Mouse (Mus musculus) liver, embryonic 12.5 days (tissue): ENCODE results near the gene Rex1bd. TPM values are rescaled to one million over a fixed set of nuclear protein-coding genes. Genes with fewer than 3 reads are reported as not detected.

Experiments used
- ATAC-seq: fragments of 200-750 bp; cut with Nextera tagmentation; 2 replicates; pipeline ENCODE4 v1.8.0; 2017; ENCODE audit warnings: moderate number of reproducible peaks, mild to moderate bottlenecking, moderate library complexity
- H3K27ac ChIP-seq: fragments of 300-500 bp; sonication (generic); 2 replicates; pipeline ENCODE4 v1.5.1; 2016; ENCODE audit warnings: mild to moderate bottlenecking
- H3K27me3 ChIP-seq: fragments of 300-500 bp; sonication (generic); replicated peaks from 2 replicates; pipeline ENCODE4 v1.6.1; 2016; ENCODE audit warnings: mild to moderate bottlenecking, moderate library complexity
- H3K36me3 ChIP-seq: fragments of 300-500 bp; sonication (generic); 2 replicates; pipeline ENCODE4 v1.6.1; 2016; ENCODE audit warnings: mild to moderate bottlenecking, moderate library complexity
- H3K4me1 ChIP-seq: fragments of 300-500 bp; sonication (generic); 2 replicates; pipeline ENCODE4 v1.6.1; 2016
- H3K4me2 ChIP-seq: fragments of 300-500 bp; sonication (generic); 2 replicates; pipeline ENCODE4 v1.6.1; 2016; ENCODE audit warnings: mild to moderate bottlenecking, moderate library complexity
- H3K4me3 ChIP-seq: fragments of 300-500 bp; sonication (generic); 2 replicates; pipeline ENCODE4 v1.5.1; 2016; ENCODE audit warnings: mild to moderate bottlenecking, moderate library complexity
- H3K9ac ChIP-seq: fragments of 300-500 bp; sonication (generic); 2 replicates; pipeline ENCODE4 v1.6.1; 2016; ENCODE audit warnings: mild to moderate bottlenecking, moderate library complexity
- H3K9me3 ChIP-seq: fragments of 300-500 bp; sonication (generic); replicated peaks from 2 replicates; pipeline ENCODE4 v1.6.1; 2016; ENCODE audit warnings: mild to moderate bottlenecking, moderate library complexity
- WGBS: fragments of 180-500 bp; shearing (Covaris S2); methylation state at CpG from one replicate; pipeline ENCODE4 v1.1.7; 2016; ENCODE audit not compliant: insufficient replicate concordance; 5-methylcytosine and 5-hydroxymethylcytosine counted together
- polyA plus RNA-seq: library from polyadenylated mRNA; unstranded; fragments of >200 nt; fragmentation: Nextera tagmentation; extraction: Ambion mirVana; gene quantifications from 2 replicates; pipeline ENCODE4 v1.2.1, GENCODE M21; 2016

The Rex1bd gene
- polyA plus RNA-seq = 85.6 and 86.6 TPM in 2 replicates

DNA sequence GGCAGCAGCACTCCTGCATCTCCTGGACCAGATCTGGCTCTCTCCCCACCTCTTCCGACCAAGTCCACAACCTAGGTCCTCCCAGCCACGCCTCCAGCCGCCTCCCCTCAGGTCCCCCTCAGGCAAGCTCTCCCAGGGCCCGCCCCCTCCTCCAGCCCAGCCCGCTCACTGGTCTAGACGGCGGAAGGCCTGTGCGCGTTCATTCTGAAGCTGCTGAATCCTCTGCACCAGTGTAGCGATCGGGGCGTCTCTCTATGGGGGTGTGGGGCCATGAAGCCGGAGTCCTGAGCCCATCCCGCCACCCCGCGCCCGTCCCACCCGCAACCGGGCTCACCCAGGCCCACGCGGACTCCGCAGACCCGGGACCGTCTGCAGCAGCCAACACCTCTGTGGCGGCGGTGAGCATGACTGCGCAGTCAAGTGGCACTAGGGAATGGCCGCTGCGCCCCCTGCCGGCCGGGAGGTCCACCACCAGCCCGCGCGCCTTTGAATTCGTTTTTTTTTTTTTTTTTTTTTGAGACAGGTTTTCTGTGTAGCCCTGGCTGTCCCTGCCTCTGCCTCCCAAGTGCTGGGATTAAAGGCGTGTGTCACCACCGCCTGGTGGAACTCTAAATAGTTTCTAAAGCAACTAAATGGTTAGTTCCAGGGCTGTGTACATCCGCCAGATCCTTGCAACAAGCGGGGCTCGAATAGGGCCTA, at the start of gene Rex1bd:
Gene Rex1bd, minus strand, starts transcription at position 425 of the 699 bp plus-strand sequence.
- Histone ChIP-seq H3K4me2 (peak within 1 kb of the TSS; percentile 84), H3K9ac (peak within 1 kb of the TSS; percentile 79), H3K4me3 (peak within 1 kb of the TSS; percentile 70), H3K9me3 (no peaks in the 10 kb centered on the region), H3K4me1 (peaks cover 79% of the 10 kb centered on the region), H3K36me3 (peaks cover 40% of the 10 kb centered on the region), H3K27me3 (peaks cover 30% of the 10 kb centered on the region), H3K27ac (peak within 1 kb of the TSS; percentile 90)
- ATAC-seq = peak; percentile 84
- 1% methylated on average over 40 of the region's 40 CpGs for WGBS

GRCm38 (mm10) chr8:70555079-70555747, 48.7 kb upstream of the Rex1bd start:
- H3K36me3 ChIP-seq = 0 out of 2 replicates have a peak, but pooled peaks cover 6% of the 10 kb centered on the region
- no peak overlapping the region for H3K4me3 ChIP-seq
- H3K9ac ChIP-seq = no peak overlapping the region
- no peaks in the 10 kb centered on the region for H3K27me3 ChIP-seq
- no peaks in the 10 kb centered on the region for H3K9me3 ChIP-seq
- 66% methylated on average over 4 of the region's 4 CpGs for WGBS
- H3K4me1 ChIP-seq = peaks cover 91% of the 10 kb centered on the region
- ATAC-seq = 0 out of 2 replicates have a peak, but pooled peaks have one; percentile 29
- no peak overlapping the region for H3K4me2 ChIP-seq
- H3K27ac ChIP-seq = peak overlapping the region; percentile 67

GRCm38 (mm10) chr8:70553740-70554139, 47.2 kb upstream of the Rex1bd start:
- Histone ChIP-seq H3K4me3 (no peak overlapping the region), H3K9me3 (no peaks in the 10 kb centered on the region), H3K36me3 (0 out of 2 replicates have a peak, but pooled peaks cover 2% of the 10 kb centered on the region), H3K4me2 (no peak overlapping the region), H3K27ac (no peak overlapping the region), H3K4me1 (peaks cover 89% of the 10 kb centered on the region), H3K27me3 (no peaks in the 10 kb centered on the region), H3K9ac (no peak overlapping the region)
- no peak for ATAC-seq

DNA sequence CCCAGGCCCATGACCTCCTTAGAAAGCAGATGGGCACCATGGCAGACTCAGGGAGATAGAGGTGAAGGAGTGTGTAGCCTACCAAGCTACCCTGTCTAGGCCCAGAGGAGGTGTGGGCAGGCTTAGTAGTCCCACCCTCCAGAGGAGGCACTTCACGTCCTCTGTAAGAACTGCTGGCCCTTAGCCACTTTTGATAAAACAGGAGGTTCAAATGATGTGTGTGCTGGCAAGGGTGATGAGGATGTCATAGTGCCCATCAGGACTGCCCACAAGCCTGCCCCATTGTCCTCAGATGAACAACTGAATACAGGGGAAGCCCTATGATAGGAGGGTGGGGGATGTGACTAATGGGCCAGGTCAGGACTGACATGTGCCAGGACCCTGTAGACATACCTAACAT, 46.3 kb upstream of the Rex1bd start:
- Histone ChIP-seq H3K36me3 (0 out of 2 replicates have a peak, but pooled peaks cover 2% of the 10 kb centered on the region), H3K4me3 (no peak overlapping the region), H3K27me3 (no peaks in the 10 kb centered on the region), H3K9ac (no peak overlapping the region), H3K4me2 (no peak overlapping the region), H3K4me1 (peaks cover 89% of the 10 kb centered on the region), H3K27ac (0 out of 2 replicates have a peak overlapping the region, but pooled peaks have one; percentile 20), H3K9me3 (no peaks in the 10 kb centered on the region)
- WGBS = 32% methylated on average over 1 of the region's 1 CpGs
- ATAC-seq = no peak

DNA sequence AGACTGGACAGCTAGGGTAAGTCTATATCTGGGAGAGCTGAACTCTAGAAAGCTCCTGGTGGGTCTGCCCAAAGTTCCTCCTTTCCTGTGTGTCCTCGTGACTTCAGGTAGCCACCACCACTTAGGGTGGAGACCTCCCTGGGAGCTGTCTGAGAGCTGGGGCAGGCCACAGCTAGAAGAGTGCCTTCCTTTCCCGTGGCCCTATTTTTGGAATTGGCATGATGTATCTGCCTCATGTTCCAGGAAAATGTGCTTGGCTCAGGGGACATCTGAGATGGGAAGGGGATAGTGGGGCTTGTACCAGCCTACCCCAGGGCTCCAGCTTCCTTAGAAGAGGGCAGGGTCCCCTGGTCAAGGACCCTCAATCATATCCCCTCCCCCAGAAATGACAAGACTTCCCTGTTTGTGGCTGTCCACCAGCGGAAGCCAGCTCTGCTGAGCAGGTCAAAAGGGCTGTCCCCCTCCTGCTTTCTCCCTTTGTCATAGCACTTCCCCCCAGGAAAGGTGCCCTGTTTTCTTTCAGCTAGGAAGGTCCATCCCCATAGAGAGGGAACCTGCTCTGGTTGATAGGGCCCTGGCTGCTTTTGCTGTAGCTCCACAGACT, 45.1 kb upstream of the Rex1bd start:
- H3K27ac ChIP-seq = peak overlapping the region; percentile 13; the same call in 1 of the 2 replicates

DNA sequence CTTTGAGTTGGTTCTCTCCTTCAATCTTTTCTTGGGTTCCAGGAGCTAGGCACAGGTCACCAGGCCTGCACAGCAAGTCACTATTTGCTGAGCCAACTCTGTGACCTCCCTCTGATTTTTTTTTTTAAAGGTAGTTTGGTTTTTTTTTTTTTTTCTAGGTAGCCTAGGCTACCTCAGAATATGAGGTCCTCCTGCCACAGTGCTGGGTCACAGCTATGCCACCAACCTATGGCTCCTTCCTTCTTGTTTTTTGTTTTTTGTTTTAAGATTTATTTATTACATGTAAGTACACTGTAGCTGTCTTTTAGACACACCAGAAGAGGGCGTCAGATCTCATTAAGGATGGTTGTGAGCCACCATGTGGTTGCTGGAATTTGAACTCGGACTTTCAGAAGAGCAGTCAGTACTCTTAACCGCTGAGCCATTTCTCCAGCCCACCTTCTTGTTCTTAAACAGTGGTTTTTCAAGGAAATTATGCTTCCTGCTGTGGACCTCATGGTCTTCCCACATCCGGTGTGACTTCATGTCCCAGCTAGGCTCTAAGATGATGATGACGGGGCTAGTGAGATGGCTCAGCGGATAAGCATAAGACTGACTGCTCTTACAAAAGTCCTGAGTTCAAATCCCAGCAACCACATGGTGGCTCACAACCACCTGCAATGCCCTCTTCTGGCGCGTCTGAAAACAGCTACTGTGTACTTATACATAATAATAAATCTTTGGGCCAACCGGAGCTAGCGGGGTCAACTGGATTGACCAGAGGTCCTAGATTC, 43.0 kb upstream of the Rex1bd start:
- Histone ChIP-seq H3K9ac (no peak overlapping the region), H3K27ac (no peak overlapping the region), H3K27me3 (no peaks in the 10 kb centered on the region), H3K4me2 (no peak overlapping the region), H3K9me3 (no peaks in the 10 kb centered on the region), H3K36me3 (no peaks in the 10 kb centered on the region; the same call in 1 of the 2 replicates), H3K4me1 (peaks cover 91% of the 10 kb centered on the region), H3K4me3 (no peak overlapping the region)
- no peak for ATAC-seq
- 52% methylated on average over 10 of the region's 10 CpGs for WGBS

More for the DNA sequence above, 45.1 kb upstream of the Rex1bd start:
- no peak overlapping the region for H3K4me2 ChIP-seq
- H3K4me3 ChIP-seq = no peak overlapping the region
- H3K36me3 ChIP-seq = peaks cover 2% of the 10 kb centered on the region; the same call in 1 of the 2 replicates
- 0 out of 2 replicates have a peak overlapping the region, but pooled peaks have one; percentile 11 for H3K9ac ChIP-seq
- ATAC-seq = no peak
- peaks cover 89% of the 10 kb centered on the region for H3K4me1 ChIP-seq
- no peaks in the 10 kb centered on the region for H3K9me3 ChIP-seq
- no peaks in the 10 kb centered on the region for H3K27me3 ChIP-seq
- WGBS = 34% methylated on average over 3 of the region's 3 CpGs

- Histone ChIP-seq H3K4me3 (no peak overlapping the region), H3K4me1 (peaks cover 91% of the 10 kb centered on the region), H3K9me3 (no peaks in the 10 kb centered on the region), H3K9ac (no peak overlapping the region), H3K27me3 (no peaks in the 10 kb centered on the region), H3K36me3 (peaks cover 3% of the 10 kb centered on the region; the same call in 1 of the 2 replicates), H3K27ac (no peak overlapping the region), H3K4me2 (no peak overlapping the region)
- WGBS = 74% methylated on average over 6 of the region's 6 CpGs
- ATAC-seq = no peak
Observed at GRCm38 (mm10) chr8:70547762-70548161, 41.2 kb upstream of the Rex1bd start.

DNA sequence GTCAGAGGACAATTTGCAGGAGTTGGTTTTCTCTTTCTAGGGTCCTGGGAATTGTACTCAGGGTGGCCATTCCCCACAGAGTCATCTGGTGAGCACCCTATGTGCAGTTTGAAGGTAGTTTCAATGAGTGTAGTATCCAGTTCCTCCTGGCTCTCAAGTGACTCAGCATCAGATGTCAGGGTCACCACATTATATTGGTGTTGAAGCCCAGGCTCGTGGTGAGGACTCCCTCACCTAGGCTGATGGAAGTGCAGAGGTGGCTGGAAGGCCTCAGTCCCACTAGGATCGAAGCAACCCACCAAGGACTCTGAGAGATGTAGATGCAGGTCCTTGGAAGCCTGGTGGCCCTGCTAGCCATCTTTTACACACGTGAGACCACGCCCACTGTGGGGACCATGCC, 39.9 kb upstream of the Rex1bd start:
- WGBS = 46% methylated on average over 4 of the region's 4 CpGs
- Histone ChIP-seq H3K4me3 (no peak overlapping the region), H3K27me3 (no peaks in the 10 kb centered on the region)

GRCm38 (mm10) chr8:70544200-70544687, 37.7 kb upstream of the Rex1bd start:
- Histone ChIP-seq H3K36me3 (peaks cover 3% of the 10 kb centered on the region; the same call in 1 of the 2 replicates), H3K27me3 (no peaks in the 10 kb centered on the region), H3K9ac (no peak overlapping the region; the same call in 1 of the 2 replicates), H3K27ac (peak overlapping the region; percentile 78), H3K4me2 (peak overlapping the region; percentile 9), H3K4me3 (no peak overlapping the region), H3K4me1 (peaks cover 90% of the 10 kb centered on the region), H3K9me3 (no peaks in the 10 kb centered on the region)
- no peak for ATAC-seq
- WGBS = 47% methylated on average over 6 of the region's 6 CpGs

More for the DNA sequence above, 39.9 kb upstream of the Rex1bd start:
- 0 out of 2 replicates have a peak overlapping the region, but pooled peaks have one; percentile 16 for H3K27ac ChIP-seq
- H3K4me1 ChIP-seq = peaks cover 90% of the 10 kb centered on the region
- no peaks in the 10 kb centered on the region for H3K9me3 ChIP-seq
- H3K4me2 ChIP-seq = no peak overlapping the region
- ATAC-seq = no peak
- H3K9ac ChIP-seq = 0 out of 2 replicates have a peak overlapping the region, but pooled peaks have one; percentile 9
- peaks cover 3% of the 10 kb centered on the region; the same call in 1 of the 2 replicates for H3K36me3 ChIP-seq

DNA sequence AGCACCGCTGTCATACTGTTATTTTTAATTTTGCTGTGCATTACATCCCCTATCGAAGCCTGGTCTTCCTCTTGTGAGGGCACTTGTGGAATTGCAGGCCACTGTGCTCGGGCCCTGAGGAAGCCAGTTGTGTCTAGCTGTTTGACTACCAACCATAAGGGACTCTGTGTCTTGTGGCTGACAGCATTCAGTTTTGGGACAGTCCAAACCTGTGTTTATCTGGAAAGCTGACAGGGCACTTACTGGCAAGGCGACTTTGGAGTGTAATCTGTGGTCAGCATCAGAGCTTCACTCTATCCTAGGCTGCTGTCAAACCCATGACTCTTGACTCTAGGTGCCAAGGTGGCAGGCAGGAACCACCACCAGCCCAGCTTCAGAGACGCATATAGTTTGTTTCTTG, 34.5 kb upstream of the Rex1bd start:
- ATAC-seq = no peak

GRCm38 (mm10) chr8:70540507-70541071, 34.0 kb upstream of the Rex1bd start:
- H3K9me3 ChIP-seq = no peaks in the 10 kb centered on the region
- H3K9ac ChIP-seq = peak overlapping the region; percentile 90
- H3K27me3 ChIP-seq = no peaks in the 10 kb centered on the region
- H3K4me1 ChIP-seq = peaks cover 64% of the 10 kb centered on the region
- 31% methylated on average over 7 of the region's 7 CpGs for WGBS
- H3K4me3 ChIP-seq = peak overlapping the region; percentile 83
- peaks cover 25% of the 10 kb centered on the region for H3K36me3 ChIP-seq
- H3K4me2 ChIP-seq = peak overlapping the region; percentile 97
- peak overlapping the region; percentile 98 for H3K27ac ChIP-seq
- no peak for ATAC-seq

More for the DNA sequence above, 34.5 kb upstream of the Rex1bd start:
- Histone ChIP-seq H3K27me3 (no peaks in the 10 kb centered on the region), H3K36me3 (peaks cover 20% of the 10 kb centered on the region), H3K9me3 (no peaks in the 10 kb centered on the region), H3K4me3 (peak overlapping the region; percentile 83), H3K27ac (peak overlapping the region; percentile 98), H3K4me1 (peaks cover 69% of the 10 kb centered on the region), H3K9ac (peak overlapping the region; percentile 90), H3K4me2 (peak overlapping the region; percentile 97)
- WGBS = 62% methylated on average over 5 of the region's 5 CpGs
